Mouse (Mus musculus): Measurements from ENCODE around the gene Tas2r117.

GRCm38 (mm10) chr6:132754430-132754829 lies 48.2 kb upstream of the Tas2r117 start, which contains the start of gene Tas2r124:
- TF ChIP-seq POLR2A (IDR thresholded peaks at IDR 0.05; ENCODE audit: low read depth, low read length) (no peak), CTCF (IDR thresholded peaks at IDR 0.05; ENCODE audit: extremely low read depth, insufficient read depth, insufficient read length, insufficient replicate concordance) (no peak)

Data from spleen, adult 2 months (tissue).